Mouse (Mus musculus) spleen, adult 2 months (tissue): Measurements from ENCODE around the gene Erc2. TPM values are rescaled to one million over a fixed set of nuclear protein-coding genes. Genes with fewer than 3 reads are reported as not detected.

Experiments used
- DNase-seq, 2 experiments: peaks; one replicate each; pipeline versions ENCODE4 v3.0.0 to v3.0.0-alpha.2; 2012 to 2021; ENCODE audit warnings: low spot score in 2 of 2, low read depth in 1 of 2
- H3K27ac ChIP-seq: fragments of 200-500 bp; 2 replicates; pipeline ENCODE4 v1.5.1; 2012; ENCODE audit warnings: low read length, inconsistent platforms; ENCODE audit not compliant: insufficient read depth
- H3K27me3 ChIP-seq: fragments of 200-500 bp; 2 replicates; pipeline ENCODE4 v1.6.1; 2012; ENCODE audit warnings: mild to moderate bottlenecking, moderate library complexity, low read length, inconsistent platforms; ENCODE audit not compliant: control insufficient read depth, insufficient read depth
- H3K36me3 ChIP-seq: fragments of 200-500 bp; 2 replicates; pipeline ENCODE4 v1.6.1; 2012; ENCODE audit warnings: mild to moderate bottlenecking, low read length, inconsistent platforms; ENCODE audit not compliant: control insufficient read depth, insufficient read depth
- H3K4me1 ChIP-seq: fragments of 200-500 bp; 2 replicates; pipeline ENCODE4 v1.6.1; 2011; ENCODE audit warnings: inconsistent platforms; ENCODE audit not compliant: control insufficient read depth, insufficient read depth, insufficient read length
- H3K4me3 ChIP-seq: fragments of 200-500 bp; 2 replicates; pipeline ENCODE4 v1.5.1; 2011; ENCODE audit warnings: mild to moderate bottlenecking, inconsistent platforms; ENCODE audit not compliant: insufficient read depth, insufficient read length; ENCODE audit errors: extremely low read depth
- CTCF ChIP-seq: fragments of 200-500 bp; IDR thresholded peaks from 2 replicates; pipeline ENCODE4 v1.5.1; 2011; ENCODE audit warnings: mild to moderate bottlenecking, inconsistent platforms; ENCODE audit not compliant: insufficient read depth, insufficient read length, insufficient replicate concordance; ENCODE audit errors: extremely low read depth
- POLR2A ChIP-seq: fragments of 200-500 bp; IDR thresholded peaks from 2 replicates; pipeline ENCODE4 v1.6.1; 2011; ENCODE audit warnings: low read depth, low read length, inconsistent platforms
- WGBS: fragments of 180-500 bp; shearing (Covaris S2); methylation state at CpG from one replicate; pipeline ENCODE4 v1.1.7; 2018; 5-methylcytosine and 5-hydroxymethylcytosine counted together
- polyA plus RNA-seq: library from polyadenylated mRNA; depleted of rRNA; stranded (reverse); fragments of >200 nt; gene quantifications from 2 replicates; pipeline ENCODE4 v1.2.3, GENCODE M21; 2012

The Erc2 gene
- polyA plus RNA-seq, 1 experiment = 0.11 TPM

GRCm38 (mm10) chr14:28339146-28339545 is 716.9 kb downstream of the Erc2 start:
- 65% methylated on average over 3 of the region's 3 CpGs for WGBS
- no peak for DNase-seq
- H3K27me3 ChIP-seq = no peaks in the 10 kb centered on the region
- H3K4me1 ChIP-seq = no peaks in the 10 kb centered on the region
- no peak overlapping the region for H3K4me3 ChIP-seq
- no peaks in the 10 kb centered on the region for H3K36me3 ChIP-seq
- H3K27ac ChIP-seq = no peak overlapping the region
- TF ChIP-seq CTCF = no peak
- TF ChIP-seq POLR2A = no peak

- WGBS = 97% methylated on average over 1 of the region's 1 CpGs
- no peak for DNase-seq
- TF ChIP-seq POLR2A (no peak), CTCF (no peak)
- no peaks in the 10 kb centered on the region for H3K36me3 ChIP-seq
- no peak overlapping the region for H3K4me3 ChIP-seq
- H3K4me1 ChIP-seq = no peaks in the 10 kb centered on the region
- no peak overlapping the region for H3K27ac ChIP-seq
- H3K27me3 ChIP-seq = no peaks in the 10 kb centered on the region
Measured at GRCm38 (mm10) chr14:28349129-28349528, 726.9 kb downstream of the Erc2 start.

GRCm38 (mm10) chr14:28356031-28356430 is 733.8 kb downstream of the Erc2 start:
- H3K27me3 ChIP-seq = no peaks in the 10 kb centered on the region
- no peaks in the 10 kb centered on the region for H3K4me1 ChIP-seq
- H3K36me3 ChIP-seq = no peaks in the 10 kb centered on the region
- TF ChIP-seq CTCF (no peak), POLR2A (no peak)
- DNase-seq = no peak
- H3K4me3 ChIP-seq = no peak overlapping the region
- no peak overlapping the region for H3K27ac ChIP-seq

GRCm38 (mm10) chr14:28359502-28359901 is 737.3 kb downstream of the Erc2 start:
- H3K4me1 ChIP-seq = no peaks in the 10 kb centered on the region
- TF ChIP-seq CTCF = no peak
- no peak for TF ChIP-seq POLR2A
- 72% methylated on average over 4 of the region's 4 CpGs for WGBS
- no peak for DNase-seq
- no peaks in the 10 kb centered on the region for H3K36me3 ChIP-seq
- H3K4me3 ChIP-seq = no peak overlapping the region
- H3K27me3 ChIP-seq = no peaks in the 10 kb centered on the region
- H3K27ac ChIP-seq = no peak overlapping the region

GRCm38 (mm10) chr14:28359983-28360382 is 737.8 kb downstream of the Erc2 start:
- Histone ChIP-seq H3K36me3 (no peaks in the 10 kb centered on the region), H3K27ac (no peak overlapping the region), H3K27me3 (no peaks in the 10 kb centered on the region), H3K4me1 (no peaks in the 10 kb centered on the region), H3K4me3 (no peak overlapping the region)
- WGBS = 85% methylated on average over 4 of the region's 4 CpGs
- TF ChIP-seq CTCF (no peak), POLR2A (no peak)
- no peak for DNase-seq

GRCm38 (mm10) chr14:28362336-28362735 is 740.1 kb downstream of the Erc2 start:
- DNase-seq = no peak
- 90% methylated on average over 4 of the region's 4 CpGs for WGBS
- no peaks in the 10 kb centered on the region for H3K4me1 ChIP-seq

GRCm38 (mm10) chr14:28370713-28371112 is 748.5 kb downstream of the Erc2 start:
- TF ChIP-seq CTCF = no peak
- no peak for TF ChIP-seq POLR2A
- no peak for DNase-seq
- 47% methylated on average over 8 of the region's 8 CpGs for WGBS

More at GRCm38 (mm10) chr14:28362336-28362735, 740.1 kb downstream of the Erc2 start:
- no peak overlapping the region for H3K27ac ChIP-seq
- TF ChIP-seq CTCF (no peak), POLR2A (no peak)
- H3K36me3 ChIP-seq = no peaks in the 10 kb centered on the region
- no peaks in the 10 kb centered on the region for H3K27me3 ChIP-seq
- H3K4me3 ChIP-seq = no peak overlapping the region

More at GRCm38 (mm10) chr14:28370713-28371112, 748.5 kb downstream of the Erc2 start:
- H3K4me1 ChIP-seq = no peaks in the 10 kb centered on the region
- no peaks in the 10 kb centered on the region for H3K36me3 ChIP-seq
- no peaks in the 10 kb centered on the region for H3K27me3 ChIP-seq
- H3K27ac ChIP-seq = no peak overlapping the region
- H3K4me3 ChIP-seq = no peak overlapping the region
